Mouse (Mus musculus) olfactory bulb, adult 2 months (tissue): ENCODE measurements at regions not wholly inside any gene's neighbourhood (a gene's known extent, or its start where the extent isn't known, plus 50 kb on each side); places are given as distances from the start of the nearest gene placed in this dataset.

Experiments
- H3K27ac ChIP-seq: fragments of 200-500 bp; 2 replicates; pipeline ENCODE4 v1.5.1; 2012; ENCODE audit warnings: low read depth, low read length; ENCODE audit not compliant: insufficient read depth
- H3K4me1 ChIP-seq: fragments of 200-500 bp; 2 replicates; pipeline ENCODE4 v1.6.1; 2012; ENCODE audit warnings: low read length; ENCODE audit not compliant: control insufficient read depth, insufficient read depth
- H3K4me3 ChIP-seq: fragments of 200-500 bp; 2 replicates; pipeline ENCODE4 v1.5.1; 2012; ENCODE audit warnings: mild to moderate bottlenecking, low read depth, low read length, moderate library complexity; ENCODE audit not compliant: insufficient read depth
- CTCF ChIP-seq: fragments of 200-500 bp; IDR thresholded peaks from 2 replicates; pipeline ENCODE4 v1.5.1; 2012; ENCODE audit warnings: low read depth, mild to moderate bottlenecking, low read length, moderate library complexity; ENCODE audit not compliant: insufficient read depth
- POLR2A ChIP-seq: fragments of 200-500 bp; IDR thresholded peaks from 2 replicates; pipeline ENCODE4 v1.6.1; 2012; ENCODE audit warnings: mild to moderate bottlenecking, low read depth, low read length, moderate library complexity; ENCODE audit not compliant: insufficient read depth
- WGBS: fragments of 180-500 bp; shearing (Covaris S2); methylation state at CpG from one replicate; pipeline ENCODE4 v1.1.7; 2018; 5-methylcytosine and 5-hydroxymethylcytosine counted together

DNA sequence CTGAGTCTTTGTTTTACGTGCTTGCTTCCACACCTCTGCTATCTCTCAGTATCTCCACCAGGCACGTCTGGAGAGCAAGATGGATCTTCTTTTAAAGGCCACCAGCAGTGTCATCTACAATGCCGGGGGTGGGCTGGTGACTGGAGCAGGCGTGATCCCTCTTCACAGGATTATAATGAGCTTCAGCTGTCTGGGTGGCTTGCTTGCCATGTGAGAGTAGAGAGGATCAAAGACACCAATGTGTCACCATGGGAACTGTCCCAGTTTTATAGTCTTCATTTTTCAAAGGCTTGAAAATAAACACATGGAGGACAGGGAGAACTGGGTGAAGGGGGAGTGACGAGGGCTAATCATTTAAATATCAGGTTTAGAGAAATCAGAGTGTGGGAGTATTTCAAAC lies 131.6 kb upstream of the Klf4 start:
- Histone ChIP-seq H3K4me1 (no peaks in the 10 kb centered on the region; the same call in 1 of the 2 replicates), H3K4me3 (no peak overlapping the region), H3K27ac (no peak overlapping the region)
- no peak for TF ChIP-seq CTCF
- no peak for TF ChIP-seq POLR2A
- 45% methylated on average over 5 of the region's 5 CpGs for WGBS

DNA sequence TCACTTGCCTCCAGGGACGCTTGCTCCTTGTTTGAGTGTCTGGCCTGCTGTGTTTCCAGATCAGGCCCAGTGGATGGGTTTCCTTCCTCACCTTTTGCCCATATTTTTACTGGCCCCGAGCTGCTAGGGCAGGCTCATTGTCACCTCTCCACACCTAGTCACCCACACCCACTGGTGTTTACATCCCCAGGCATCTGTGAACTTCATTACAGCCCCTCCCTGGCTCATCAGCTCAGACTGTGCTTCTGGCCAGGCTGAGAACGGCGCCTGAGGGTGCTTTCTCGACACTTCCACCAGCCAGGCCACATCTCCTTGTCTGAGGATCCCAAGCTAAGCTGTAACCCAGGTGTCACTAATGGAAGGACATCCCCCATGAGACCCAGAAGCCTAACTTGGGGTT lies 129.8 kb upstream of the Klf4 start:
- no peak overlapping the region for H3K4me3 ChIP-seq
- 85% methylated on average over 5 of the region's 5 CpGs for WGBS
- TF ChIP-seq CTCF (no peak), POLR2A (no peak)

DNA sequence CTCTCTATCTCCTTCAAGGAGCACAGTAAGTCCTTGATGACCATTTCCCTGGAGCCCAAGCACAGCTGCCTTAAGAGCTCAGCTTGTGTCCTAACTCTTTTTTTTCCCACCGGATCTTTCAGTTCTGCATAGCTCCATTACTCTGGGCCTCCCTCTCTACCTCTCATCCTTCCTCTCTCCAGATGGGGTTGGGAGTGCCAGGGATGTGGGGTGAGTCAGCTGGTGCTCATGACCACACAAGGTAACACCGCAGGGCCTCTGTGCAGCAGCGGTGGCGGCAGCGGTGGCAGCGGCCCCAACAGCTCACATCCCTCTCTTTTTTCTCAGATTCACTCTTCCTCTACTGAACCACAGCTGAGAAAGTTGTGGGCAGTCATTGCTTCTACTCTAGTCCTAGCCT lies 126.6 kb upstream of the Klf4 start:
- Histone ChIP-seq H3K4me3 (no peak overlapping the region), H3K4me1 (no peaks in the 10 kb centered on the region; the same call in 1 of the 2 replicates), H3K27ac (no peak overlapping the region)
- no peak for TF ChIP-seq POLR2A
- TF ChIP-seq CTCF = no peak
- 96% methylated on average over 6 of the region's 6 CpGs for WGBS

More for the DNA sequence above, 129.8 kb upstream of the Klf4 start:
- Histone ChIP-seq H3K4me1 (no peaks in the 10 kb centered on the region; the same call in 1 of the 2 replicates), H3K27ac (no peak overlapping the region)

DNA sequence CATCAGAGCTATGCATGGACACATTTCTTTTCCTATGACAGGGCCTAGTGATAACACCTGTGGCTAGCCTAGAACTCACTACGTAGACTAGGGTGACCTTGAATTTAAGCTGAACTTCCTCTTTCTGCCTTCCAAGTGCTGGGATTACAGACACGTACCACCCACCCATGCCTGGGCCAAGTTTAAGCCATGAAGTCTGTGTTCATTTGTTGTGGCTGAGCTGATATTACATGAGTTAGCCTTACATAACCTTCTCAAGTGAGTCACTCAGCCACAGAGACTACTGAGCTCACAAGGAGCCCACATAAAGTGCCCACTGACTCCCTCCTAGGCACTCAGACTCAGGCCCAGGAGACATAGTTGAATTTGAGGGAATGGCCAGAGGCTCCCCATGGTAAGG lies 123.1 kb upstream of the Klf4 start:
- WGBS = 71% methylated on average over 2 of the region's 2 CpGs
- Histone ChIP-seq H3K27ac (no peak overlapping the region), H3K4me3 (no peak overlapping the region), H3K4me1 (peaks cover 10% of the 10 kb centered on the region)
- TF ChIP-seq CTCF (no peak), POLR2A (no peak)

DNA sequence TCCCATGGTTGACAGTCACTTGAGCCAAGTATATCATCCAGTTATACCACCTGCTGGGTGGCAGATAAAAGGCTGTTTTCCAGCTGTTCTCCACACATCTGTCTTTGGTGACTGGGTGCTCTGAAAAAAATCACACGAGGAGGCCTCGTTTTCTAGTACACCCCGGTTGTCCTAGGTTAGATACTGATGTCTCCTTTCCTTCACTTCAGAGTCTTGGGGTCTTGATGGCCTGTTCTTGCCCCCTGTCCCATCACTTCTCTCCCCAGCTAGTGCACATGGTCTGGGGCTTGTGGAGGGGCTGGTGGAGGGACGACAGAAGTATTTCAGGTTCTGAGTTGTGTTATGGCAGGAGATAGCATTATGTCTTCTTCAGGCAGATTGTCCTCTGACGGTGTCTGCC lies 120.4 kb upstream of the Klf4 start:
- 91% methylated on average over 5 of the region's 5 CpGs for WGBS
- Histone ChIP-seq H3K4me1 (peaks cover 13% of the 10 kb centered on the region), H3K4me3 (no peak overlapping the region), H3K27ac (no peak overlapping the region)
- no peak for TF ChIP-seq CTCF
- TF ChIP-seq POLR2A = no peak

DNA sequence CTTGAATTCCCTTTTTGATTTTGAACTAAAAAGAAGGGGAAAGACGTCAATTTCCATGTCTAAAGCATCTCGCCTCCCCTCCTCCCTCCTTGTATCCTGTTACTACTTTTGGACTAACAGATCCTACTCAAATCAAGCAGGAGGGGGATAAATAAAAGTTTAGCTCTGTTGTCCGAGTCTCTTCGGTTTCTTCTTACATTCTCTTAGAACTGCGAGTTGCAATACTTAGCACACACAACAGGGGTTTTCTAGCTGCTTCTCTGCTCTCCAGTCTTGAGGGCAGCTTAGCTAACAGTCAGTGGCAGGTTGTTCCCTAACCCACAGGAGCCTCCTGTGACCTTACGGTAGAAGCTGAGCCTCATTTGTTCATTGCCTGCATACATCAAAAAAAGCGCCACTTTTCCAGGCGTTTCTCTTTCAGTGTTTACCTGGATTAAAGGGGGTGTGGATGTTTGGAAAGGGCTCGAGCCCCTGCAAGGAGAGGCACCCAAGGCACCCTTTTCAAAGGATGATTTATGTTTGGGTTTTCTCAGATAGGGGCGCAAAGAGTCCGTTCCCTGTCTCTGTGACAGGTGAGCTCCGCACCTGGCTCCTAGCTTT lies 119.6 kb upstream of the Klf4 start:
- 30% methylated on average over 12 of the region's 12 CpGs for WGBS
- H3K27ac ChIP-seq = peak overlapping the region; percentile 63
- H3K4me3 ChIP-seq = no peak overlapping the region

DNA sequence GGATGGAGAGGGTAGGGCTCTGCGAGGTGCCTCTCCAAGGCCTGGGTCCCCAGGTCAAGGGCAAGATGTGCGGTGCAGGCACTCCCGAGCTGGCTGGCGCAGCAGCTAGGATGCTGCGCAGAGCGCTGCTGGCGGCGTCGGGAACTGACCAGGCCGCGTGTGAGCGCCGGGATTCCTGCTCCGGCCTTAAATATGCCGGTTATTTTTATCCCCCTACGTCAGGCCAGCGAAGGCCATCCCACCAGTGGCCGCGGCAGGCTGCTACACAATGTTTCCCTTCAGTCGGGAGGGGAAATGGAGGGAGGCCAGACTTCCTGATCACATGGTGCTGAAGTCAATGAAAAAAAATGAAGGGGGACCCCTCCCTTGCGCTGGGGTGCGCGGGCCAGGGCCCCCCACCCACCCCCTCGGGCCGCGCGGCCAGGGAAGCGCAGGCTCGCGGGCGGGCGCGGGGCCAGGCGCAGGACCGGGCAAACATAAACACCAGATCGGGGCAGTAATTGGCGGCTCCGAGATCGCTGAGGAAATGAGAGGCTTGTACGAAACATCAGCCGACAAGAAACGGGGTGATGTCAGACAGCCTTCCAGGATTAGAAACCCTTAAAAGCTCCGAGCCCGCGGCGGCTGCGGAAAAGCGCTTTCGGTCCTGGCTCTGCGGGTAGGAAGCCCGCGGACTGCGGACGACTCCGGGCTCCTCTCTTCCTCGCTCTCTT lies 118.9 kb upstream of the Klf4 start:
- peaks cover 13% of the 10 kb centered on the region for H3K4me1 ChIP-seq
- under 1% methylated on average over 56 of the region's 56 CpGs for WGBS
- peak overlapping the region; percentile 57 for H3K4me3 ChIP-seq
- H3K27ac ChIP-seq = peak overlapping the region; percentile 98
- TF ChIP-seq CTCF (0 out of 2 replicates have a peak, but pooled peaks have one; percentile 14), POLR2A (peak; percentile 86)

More for the DNA sequence above, 119.6 kb upstream of the Klf4 start:
- no peak for TF ChIP-seq CTCF
- TF ChIP-seq POLR2A = no peak
- peaks cover 13% of the 10 kb centered on the region for H3K4me1 ChIP-seq

DNA sequence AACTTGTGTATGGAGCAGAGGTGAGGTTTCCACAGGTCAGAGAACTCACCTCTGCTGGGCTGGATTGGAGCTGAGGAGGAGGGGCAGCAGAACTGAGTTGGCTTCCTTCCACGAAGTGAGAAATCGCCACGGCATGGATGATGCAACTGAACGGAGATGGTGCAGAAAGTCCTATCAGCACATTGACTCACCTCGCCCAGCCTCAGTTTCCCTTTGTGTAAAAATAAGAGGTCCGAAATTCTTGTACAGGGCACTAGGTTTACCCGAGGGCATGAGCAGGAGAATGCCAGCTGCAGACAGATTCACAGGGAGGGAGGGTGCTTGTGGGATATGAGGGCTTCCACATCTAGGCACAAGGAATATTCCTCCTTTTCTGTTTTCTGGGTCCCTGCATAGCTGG lies 117.9 kb upstream of the Klf4 start:
- 56% methylated on average over 7 of the region's 7 CpGs for WGBS
- Histone ChIP-seq H3K4me1 (peaks cover 17% of the 10 kb centered on the region), H3K27ac (no peak overlapping the region), H3K4me3 (no peak overlapping the region)
- TF ChIP-seq POLR2A (no peak), CTCF (no peak)

DNA sequence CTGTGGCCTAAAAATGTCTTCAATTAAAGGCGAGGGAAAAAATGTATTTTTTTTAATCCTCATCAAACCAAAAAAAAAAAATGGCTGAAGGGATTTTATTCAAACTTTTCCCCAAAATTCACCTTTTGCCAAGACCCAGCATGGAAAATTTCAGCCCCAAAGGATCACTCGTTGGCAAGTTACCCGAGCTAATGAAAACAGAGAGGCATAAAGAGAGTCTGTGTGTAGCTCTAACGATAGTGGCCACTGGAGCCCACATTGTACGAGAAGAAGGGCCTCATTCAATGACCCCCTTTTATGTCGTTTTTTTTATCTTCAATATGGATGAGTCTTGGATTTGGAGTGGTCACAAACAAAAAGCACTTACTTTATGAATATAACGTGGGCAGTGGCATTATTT lies 116.1 kb upstream of the Klf4 start:
- TF ChIP-seq CTCF (no peak), POLR2A (no peak)
- Histone ChIP-seq H3K27ac (no peak overlapping the region), H3K4me3 (no peak overlapping the region), H3K4me1 (peaks cover 17% of the 10 kb centered on the region)
- WGBS = 68% methylated on average over 7 of the region's 7 CpGs
